Mouse (Mus musculus): ENCODE data around the gene Pold2.

DNA sequence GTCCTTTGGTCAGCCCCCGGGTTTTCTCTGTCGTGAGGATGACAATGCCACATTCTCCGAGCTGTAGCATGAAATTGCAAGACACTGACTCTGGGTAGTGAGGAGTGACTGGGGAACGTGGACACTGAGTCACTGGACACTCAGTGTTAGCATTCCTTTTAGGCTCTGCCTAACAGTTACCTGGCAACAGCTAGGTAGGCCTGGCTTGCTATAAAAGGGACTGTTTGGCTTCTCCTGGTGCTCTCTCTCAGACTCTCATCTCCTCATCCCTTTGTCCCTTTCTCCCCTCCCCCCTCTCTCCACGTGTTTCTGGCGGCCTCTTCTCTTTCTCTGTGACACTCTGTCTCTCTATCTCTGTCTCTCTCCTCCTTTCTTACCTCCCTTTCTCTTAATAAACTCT, 24.3 kb upstream of the Pold2 start:
- no peak for TF ChIP-seq CTCF (IDR thresholded peaks at IDR 0.05; ENCODE audit: low read depth, low read length)
- TF ChIP-seq POLR2A (IDR thresholded peaks at IDR 0.05; ENCODE audit: borderline replicate concordance, low read depth, low read length) = no peak

Data from bone marrow macrophage, adult 2 months (primary cell).